Mouse (Mus musculus): ENCODE results near the gene Olfr370. TPM values are rescaled to one million over a fixed set of nuclear protein-coding genes. Genes with fewer than 3 reads are reported as not detected.

The Olfr370 gene
- not detected in 2 replicates for polyA plus RNA-seq (2012; rRNA removed; ENCODE audit: low replicate concordance)

GRCm38 (mm10) chr8:83535736-83536135, at the start of gene Olfr370:
Gene Olfr370 (plus strand): TSS chr8:83535780.

GRCm38 (mm10) chr8:83566469-83567395, 31.2 kb downstream of the Olfr370 start, which contains the start of gene Ndufb7:
Gene Ndufb7 (plus strand): TSS chr8:83566671.

Other genes starting within 250 kb of the Olfr370 start
- 159 and 455 TPM in 2 replicates for gene Ucp1, start 245.4 kb upstream of the Olfr370 start, polyA plus RNA-seq (2012; rRNA removed; ENCODE audit: low replicate concordance)
- gene Elmod2, start 203.3 kb upstream of the Olfr370 start, polyA plus RNA-seq (2012; rRNA removed; ENCODE audit: low replicate concordance): 6.6 and 8.1 TPM in 2 replicates
- not detected in 2 replicates for gene Mgat4d, start 187.3 kb upstream of the Olfr370 start, polyA plus RNA-seq (2012; rRNA removed; ENCODE audit: low replicate concordance)
- gene Clgn, start 145.9 kb upstream of the Olfr370 start, polyA plus RNA-seq (2012; rRNA removed; ENCODE audit: low replicate concordance): not detected in 2 replicates
- 10.6 and 15.4 TPM in 2 replicates for gene Scoc, start 77.4 kb upstream of the Olfr370 start, polyA plus RNA-seq (2012; rRNA removed; ENCODE audit: low replicate concordance)
- 425 and 518 TPM in 2 replicates for gene Ndufb7, start 30.9 kb downstream of the Olfr370 start, polyA plus RNA-seq (2012; rRNA removed; ENCODE audit: low replicate concordance)
- 697 and 709 TPM in 2 replicates for gene Tecr, start 72.2 kb downstream of the Olfr370 start, polyA plus RNA-seq (2012; rRNA removed; ENCODE audit: low replicate concordance)
- 26.1 and 34.8 TPM in 2 replicates for gene Dnajb1, start 72.4 kb downstream of the Olfr370 start, polyA plus RNA-seq (2012; rRNA removed; ENCODE audit: low replicate concordance)
- gene Gipc1, start 116.9 kb downstream of the Olfr370 start, polyA plus RNA-seq (2012; rRNA removed; ENCODE audit: low replicate concordance): 40.8 and 62.0 TPM in 2 replicates
- 1.4 and 3.7 TPM in 2 replicates for gene Ptger1, start 130.9 kb downstream of the Olfr370 start, polyA plus RNA-seq (2012; rRNA removed; ENCODE audit: low replicate concordance)
- 85.8 and 106 TPM in 2 replicates for gene Pkn1, start 163.4 kb downstream of the Olfr370 start, polyA plus RNA-seq (2012; rRNA removed; ENCODE audit: low replicate concordance)
- 24.7 and 50.9 TPM in 2 replicates for gene Ddx39, start 179.4 kb downstream of the Olfr370 start, polyA plus RNA-seq (2012; rRNA removed; ENCODE audit: low replicate concordance)
- gene Adgre5, start 205.5 kb downstream of the Olfr370 start, polyA plus RNA-seq (2012; rRNA removed; ENCODE audit: low replicate concordance): 82.7 and 155 TPM in 2 replicates

Data from subcutaneous adipose tissue, adult 2 months (tissue).